Mouse (Mus musculus): ENCODE measurements at regions not wholly inside any gene's neighbourhood (a gene's known extent, or its start where the extent isn't known, plus 50 kb on each side); places are given as distances from the start of the nearest gene placed in this dataset.

DNA sequence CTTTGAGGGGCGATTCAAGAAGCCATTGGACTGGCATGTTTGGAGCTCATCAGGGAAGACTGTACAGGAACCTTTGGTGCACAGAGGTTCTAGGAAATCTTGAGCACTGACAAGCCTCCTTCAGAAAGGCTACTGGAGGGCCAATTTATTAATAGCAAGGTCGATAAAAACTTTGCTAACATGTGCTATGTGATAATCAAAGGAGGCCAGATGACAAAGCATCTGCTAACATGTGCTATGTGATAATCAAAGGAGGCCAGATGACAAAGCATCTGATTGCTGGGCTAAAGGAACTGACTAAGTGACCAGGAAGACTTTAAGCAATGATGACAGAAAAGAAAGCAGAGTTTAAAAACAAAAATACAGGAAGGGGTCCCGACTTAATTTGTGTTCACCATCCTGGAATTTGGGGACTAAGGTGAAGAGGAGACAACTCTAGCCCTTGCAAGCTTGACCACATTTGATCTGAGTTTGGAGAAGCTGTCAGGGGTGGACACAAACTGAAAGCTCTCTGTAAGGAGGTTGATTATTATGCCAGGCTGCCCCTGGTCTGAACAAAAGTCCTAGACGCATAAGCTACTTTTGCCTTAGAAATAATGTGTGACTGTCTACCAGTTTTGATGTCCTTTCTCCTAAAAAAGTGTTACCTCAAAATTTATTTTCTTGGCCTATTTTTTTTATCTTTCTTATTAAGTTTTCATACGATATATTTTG is 455.5 kb upstream of the Fam92a start:
- no peak for DNase-seq (ENCODE audit: low spot score)

DNA sequence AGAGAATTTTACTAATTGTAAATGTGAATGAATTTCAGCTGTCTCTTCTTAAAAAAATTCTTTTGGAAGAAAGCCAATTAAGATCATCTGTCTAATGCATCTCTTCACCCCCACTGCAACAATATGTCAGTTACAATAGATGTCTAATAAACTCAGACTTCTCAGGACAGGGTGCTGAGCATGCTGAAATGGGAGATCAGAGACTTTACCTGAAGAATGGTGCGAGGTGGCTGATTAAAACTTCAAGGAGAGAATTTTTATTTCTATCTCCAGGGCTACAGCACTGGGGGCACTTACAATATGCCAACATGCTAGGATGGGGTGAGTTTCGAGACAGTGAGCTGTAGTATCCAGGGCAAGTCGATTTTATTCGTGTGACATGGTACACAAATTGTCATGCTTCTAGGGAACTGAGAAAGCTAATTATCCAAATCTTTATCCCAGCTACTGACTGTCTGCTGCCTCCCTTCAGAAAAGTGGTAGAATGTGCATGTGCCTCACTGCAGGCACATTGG is 449.0 kb upstream of the Fam92a start:
- DNase-seq (ENCODE audit: low spot score), result peak; percentile 31

DNA sequence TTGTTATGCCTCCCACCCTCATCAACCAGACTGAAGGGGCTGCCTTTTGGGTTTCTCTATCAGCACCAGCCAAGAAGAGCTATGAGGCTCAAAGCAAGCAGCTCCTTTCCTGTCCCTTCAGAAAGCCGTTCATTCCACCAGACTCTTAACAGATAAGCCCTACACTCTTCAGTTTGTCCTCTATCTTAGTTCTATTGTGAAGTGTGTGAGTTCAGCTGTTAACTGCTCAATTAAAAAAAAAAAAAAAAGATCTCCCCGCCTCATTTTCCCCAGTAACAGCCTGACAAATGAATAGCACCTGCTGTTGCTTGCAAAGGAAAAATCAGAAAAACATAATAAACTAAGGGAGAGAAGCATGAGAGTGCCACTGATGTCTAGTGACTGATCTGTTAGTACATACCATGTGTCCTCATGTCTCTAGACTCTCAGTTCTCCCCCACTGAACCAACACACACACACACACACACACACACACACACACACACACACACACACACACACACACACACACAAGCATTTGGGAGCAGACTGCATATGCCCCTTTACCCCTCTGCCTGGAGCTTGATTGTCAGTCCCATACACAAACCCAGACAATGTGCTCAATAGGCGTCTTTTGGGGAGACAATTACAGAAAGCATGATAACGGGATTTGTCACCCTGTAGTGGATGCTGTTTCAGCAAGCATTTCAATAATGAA is 448.4 kb upstream of the Fam92a start:
- peak; percentile 38 for DNase-seq (ENCODE audit: low spot score)

DNA sequence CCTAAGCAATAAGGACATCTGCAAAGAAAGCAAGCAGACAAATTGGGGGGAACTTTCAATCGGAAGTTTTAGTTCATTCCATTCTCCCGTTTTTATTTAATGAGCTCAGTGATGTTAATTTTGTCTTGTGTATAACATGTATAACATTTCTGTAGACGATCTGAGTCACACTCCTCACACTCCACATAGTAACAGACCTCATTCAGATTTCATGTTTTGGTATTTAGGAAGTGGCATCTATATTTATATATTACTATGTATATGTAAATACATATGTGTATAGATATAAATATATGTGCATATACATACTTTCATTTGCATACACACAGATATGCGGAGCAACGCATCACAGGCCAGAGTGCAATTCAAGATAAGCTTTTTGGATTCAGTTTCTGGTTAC is 444.9 kb upstream of the Fam92a start:
- DNase-seq (ENCODE audit: low spot score), result no peak

DNA sequence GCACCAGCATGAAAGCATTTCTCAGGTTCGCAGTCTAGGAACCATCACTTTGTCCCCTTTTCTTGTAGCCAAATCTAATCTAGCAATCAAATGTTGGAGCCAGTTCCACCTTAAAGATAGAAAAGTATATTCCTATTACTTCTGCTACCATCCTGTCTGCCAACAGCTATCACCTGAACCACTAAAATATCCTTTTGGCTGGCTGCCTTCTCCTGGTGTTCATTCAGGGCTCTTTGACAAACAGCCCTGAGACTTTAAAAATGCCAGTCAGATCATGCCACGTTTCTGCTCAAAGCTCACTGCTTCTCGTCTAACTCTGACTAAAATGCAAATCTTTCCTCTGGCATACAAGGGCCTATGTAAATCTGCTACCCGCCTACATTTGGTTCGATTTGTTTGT is 439.7 kb upstream of the Fam92a start:
- DNase-seq (ENCODE audit: low spot score), result no peak

DNA sequence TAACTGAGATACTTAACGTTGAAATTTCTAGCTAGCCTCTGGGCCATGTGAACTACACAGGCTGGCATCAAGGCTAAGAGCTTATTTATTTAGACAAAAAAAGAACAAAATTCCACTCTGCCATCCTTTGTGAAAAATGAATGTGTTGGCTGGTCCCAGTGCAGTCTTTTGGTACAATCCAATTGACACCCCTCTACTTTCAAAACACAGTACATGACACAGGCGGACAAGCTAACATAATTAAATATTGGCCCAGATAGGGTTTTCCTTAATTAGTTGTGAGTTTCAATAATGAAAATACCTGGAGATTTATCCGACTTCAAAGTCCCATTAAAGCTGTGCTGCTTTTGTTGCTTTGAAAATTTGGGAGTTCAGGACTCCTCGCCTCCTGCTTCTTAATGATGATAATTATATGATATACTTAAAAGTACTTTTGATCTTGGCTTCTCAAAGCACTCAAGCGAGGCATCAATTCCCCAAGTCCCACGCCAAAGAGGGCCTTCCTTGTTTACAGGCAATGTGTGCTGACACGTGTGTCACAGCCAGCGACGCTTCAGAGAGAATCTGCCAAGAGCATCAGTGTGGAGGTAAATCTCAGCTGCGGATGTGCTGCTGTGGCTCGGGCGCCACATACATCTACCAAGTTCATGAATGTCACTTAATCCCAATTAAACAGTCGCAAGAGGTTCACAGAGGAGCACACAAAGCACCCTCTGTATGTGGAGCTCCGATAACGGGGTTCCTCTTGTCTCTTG is 429.5 kb upstream of the Fam92a start:
- DNase-seq (ENCODE audit: low spot score), result peak; percentile 2

DNA sequence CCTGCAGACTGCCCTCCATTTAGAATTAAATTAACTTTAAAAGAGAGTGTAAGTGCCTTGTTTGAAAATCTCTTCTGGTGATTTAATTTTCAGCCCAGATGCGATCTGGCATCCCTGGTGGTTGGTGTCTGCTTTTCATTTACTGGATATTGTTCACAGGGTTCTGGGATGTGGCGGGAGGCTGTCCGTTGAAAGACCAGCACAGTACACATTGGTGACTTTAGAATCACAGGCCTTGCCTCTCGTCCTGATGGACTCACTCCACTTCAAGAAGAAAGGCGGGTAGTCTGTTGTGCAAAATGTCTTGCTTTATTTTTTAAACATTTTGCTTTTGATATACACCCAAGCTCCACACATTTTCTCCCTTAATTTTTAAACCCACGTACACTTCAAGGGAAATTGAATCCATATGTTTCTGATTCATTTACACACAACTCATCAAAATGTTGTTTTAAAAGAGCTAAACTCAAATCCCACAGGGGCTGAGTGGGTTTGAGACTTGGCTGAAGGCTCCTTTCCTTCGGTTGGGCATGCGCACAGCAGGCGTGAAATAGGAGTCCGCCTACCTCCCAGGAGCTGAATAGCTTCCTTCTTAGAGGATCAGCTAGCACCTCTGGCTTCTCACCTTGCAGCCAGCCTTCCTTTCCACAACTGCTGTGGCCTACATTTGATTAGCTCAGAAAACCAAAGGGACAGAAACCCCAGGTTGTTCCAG is 424.1 kb upstream of the Fam92a start:
- no peak for DNase-seq (ENCODE audit: low spot score)

DNA sequence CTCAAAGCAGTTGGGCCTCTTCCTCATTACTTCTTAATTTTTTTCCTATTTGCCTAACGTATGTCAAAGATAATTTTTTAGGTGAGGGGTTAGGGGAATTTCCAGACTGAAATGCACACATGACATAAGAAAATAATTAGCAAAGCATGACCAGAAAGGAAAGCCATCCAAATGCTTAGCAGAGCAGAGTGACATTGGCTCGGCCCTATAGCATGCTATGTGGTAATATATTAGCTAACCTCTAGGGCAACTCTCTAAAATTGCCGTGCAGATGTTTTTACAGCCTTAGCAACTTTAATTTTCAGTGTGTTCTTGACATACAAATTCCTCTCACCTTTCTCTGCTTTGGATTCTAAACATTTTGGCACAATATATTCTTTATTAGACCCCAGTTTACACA is 421.2 kb upstream of the Fam92a start:
- DNase-seq (ENCODE audit: low spot score), result no peak

DNA sequence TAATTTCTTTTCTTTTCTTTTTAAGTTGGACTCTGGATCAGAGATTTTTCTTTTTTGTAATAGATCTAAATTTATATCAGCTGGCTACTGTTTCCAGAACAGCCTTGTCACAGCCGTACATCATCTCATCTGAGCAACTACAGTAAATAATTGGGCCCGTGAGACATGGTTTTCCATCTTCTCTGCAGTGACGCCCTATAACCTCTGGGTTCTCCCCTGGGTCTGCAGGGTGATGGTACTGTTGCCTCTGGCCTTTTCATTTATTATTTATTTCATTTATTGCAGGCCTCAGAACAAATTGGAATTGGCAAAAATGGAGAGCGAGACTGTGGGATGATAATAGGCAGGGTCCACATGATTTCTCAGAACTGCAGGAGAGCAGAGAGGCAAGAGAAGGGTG is 406.3 kb upstream of the Fam92a start:
- no peak for DNase-seq (ENCODE audit: low spot score)

DNA sequence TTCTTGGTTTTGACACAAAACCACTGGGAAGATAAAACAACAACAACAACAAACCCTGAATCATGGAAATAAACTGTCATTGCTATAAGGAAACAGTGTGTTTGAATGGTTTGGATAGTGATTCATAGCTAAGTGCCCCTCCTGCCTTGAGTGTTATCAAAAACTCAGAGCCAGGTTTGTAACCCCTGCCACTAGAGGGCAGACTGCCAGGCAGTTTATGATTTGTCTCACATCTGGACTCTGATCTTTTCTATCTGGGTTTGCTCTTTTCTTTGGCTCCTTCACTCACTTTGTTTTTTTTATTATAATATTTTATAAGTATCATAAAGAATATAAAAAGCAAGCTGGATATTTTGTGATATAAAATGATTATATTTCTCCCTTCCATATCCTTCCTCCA is 400.1 kb upstream of the Fam92a start:
- DNase-seq (ENCODE audit: low spot score), result peak; percentile 33

DNA sequence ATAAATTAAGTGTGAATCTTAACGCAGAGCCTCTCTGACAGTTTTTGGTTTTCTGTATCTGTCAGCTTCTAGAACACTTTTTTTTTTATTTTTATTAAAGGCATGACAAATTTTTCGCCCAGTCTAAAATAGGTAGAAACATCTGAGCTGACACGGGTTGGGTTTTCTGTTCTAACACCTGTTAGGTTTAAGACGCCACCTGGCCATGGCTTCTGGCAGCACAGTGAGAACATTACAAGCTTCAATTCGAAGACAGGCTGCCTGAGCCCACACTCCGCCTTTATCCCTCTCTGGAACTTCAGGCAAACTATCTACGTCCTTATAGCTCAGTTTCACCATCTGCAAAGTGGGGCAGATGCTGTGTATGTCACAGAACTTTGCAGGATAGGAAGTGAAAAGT is 398.9 kb upstream of the Fam92a start:
- no peak for DNase-seq (ENCODE audit: low spot score)

DNA sequence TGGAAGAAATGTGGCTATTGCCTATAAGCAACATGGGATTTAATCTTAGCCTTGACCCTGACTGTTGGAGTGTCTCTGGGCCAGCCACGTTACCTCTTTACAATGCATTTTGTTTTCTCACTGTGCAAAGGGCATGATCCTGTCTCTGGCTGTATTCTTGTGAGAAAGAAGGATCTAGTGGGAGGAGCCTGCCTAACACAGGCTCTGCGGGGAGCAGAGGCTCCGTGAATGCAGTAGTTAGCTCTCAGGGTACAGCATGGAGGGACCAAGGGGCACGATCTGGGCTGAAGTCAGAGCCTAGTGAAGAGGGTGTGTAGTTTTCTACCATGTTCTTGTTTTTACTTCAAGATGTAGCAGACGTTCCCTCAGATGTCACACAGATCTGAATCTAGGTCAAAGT is 395.8 kb upstream of the Fam92a start:
- peak; percentile 47 for DNase-seq (ENCODE audit: low spot score)

DNA sequence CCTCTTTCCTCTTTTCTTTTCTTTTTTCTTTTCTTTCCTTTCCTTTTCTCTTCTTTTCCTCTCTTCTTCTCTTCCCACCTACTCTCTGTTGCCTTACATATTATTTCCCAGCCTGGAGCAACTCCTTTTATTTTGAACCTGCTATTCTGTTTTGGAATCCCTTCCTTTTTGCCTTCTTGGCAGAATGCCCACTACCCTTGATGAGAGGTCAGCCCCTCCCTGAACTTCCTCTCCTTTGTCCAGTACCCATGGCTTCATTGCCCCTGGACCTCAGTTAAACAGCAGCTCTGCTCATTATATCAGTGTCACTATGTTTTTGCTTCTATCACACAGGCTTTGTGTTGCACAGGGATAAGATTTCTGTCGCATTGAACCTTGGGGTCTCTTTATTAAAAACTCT is 391.2 kb upstream of the Fam92a start:
- peak; percentile 42 for DNase-seq (ENCODE audit: low spot score)

DNA sequence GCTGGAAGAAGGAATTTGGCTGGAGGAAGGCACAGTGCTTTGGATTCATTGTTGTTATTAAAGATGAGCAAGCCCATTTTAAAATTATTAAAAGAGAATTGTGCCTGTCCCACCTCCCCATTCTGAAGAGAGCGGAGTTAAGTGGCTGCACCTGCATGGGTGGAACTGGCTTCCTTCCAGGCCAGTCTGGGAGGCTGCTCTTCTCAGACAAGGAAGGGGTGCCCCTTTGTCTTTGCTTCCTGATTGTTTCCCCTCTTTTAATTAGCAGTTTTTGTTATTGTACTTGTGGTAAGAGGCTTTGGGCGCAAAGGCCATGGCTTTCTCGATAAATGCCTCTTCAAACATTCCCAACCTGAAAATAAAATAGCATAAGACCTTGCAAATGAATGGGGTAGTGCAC is 388.7 kb upstream of the Fam92a start:
- peak; percentile 54 for DNase-seq (ENCODE audit: low spot score)

DNA sequence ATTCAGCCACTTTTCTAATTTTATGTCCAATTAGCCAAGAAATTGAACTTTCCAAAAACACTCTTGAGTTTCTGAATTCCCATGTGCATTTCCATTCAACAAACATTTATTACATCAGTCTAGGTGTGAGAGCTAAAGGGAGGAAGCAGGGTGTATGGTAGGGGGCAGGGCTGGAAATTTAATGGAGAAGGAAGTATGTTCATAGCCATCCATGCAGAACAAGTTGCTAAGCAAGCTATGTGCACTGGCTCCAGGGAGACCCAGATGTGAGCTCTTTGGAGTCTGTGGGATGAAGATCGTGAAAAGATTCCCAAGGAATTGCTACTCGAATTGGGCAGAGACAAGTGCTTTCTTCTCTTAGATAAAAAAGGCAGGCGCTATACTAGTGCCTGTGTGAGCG is 388.2 kb upstream of the Fam92a start:
- DNase-seq (ENCODE audit: low spot score), result peak; percentile 17

DNA sequence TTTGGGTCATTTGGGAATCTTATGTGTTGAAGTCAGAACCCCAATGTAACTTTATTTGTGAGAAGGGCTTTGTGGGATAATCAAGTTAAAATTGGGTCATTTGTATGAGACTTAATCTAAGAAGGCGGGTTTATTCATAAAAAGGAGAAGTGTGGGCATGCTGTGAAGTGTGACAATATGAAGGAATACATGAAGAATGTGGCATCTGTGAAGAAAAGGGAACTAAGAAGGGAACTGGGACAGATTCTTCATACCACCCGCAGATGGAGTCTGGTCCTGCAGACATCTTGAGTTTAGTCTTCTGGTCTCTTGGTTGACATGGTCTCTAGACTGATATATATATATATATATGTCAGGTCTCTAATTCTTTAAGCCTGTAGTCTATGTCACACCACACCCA is 385.3 kb upstream of the Fam92a start:
- DNase-seq (ENCODE audit: low spot score), result no peak

DNA sequence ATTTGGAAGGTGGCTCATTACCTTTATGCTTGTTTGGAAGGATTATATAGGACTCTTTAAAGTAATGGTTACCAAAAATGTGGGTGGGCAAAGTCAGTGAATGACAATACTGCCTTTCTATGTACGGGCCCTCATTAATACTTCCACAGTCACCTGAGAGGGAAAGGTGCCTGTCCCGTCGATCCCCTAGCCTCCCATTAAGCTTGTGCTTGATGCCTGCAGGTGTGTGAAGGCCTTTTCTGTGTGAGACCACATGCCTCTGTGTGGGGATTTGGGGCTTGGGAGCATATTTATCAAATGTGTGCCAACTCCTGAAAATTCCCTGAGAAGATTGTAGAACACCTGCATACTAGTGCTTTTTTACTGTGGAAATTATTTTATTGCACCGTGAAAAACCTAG is 377.4 kb upstream of the Fam92a start:
- DNase-seq (ENCODE audit: low spot score), result no peak

DNA sequence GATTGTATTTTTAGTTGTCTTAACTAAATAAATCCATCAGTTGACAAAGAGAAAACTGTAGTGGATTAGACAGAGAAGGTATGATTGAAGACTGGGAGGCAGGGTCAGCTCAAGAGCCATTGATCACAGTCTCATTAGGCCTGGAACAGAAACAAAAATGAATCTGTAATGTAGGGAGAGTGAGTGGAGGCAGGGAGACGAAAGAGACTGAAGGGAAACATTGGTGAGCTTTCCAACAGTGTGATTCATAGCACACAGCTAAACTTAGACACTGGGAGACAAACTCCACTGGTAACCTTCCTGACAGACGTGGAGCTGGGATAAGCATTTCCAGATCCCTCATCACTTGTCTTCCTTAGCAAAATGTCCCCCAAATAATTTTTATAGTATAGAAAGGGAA is 372.1 kb upstream of the Fam92a start:
- no peak for DNase-seq (ENCODE audit: low spot score)

DNA sequence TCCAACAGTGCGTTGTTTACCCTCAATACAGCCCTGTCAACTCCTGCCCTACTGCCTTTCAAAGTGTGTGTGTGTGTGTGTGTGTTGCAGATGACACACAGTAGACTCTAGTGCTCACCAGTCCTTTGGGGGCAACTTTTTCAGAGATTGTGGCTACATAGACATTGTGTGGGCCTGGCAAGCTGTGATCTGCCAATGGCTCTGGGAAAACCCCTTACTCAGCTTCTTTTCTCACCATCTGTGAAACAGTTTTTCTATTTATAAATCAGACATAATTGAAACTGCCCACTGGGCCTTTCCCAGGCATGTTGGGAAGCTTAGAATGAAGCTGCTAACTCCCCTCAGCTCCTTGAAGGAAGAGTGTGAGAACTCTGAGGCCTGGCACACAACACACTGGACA is 369.7 kb upstream of the Fam92a start:
- DNase-seq (ENCODE audit: low spot score), result no peak

DNA sequence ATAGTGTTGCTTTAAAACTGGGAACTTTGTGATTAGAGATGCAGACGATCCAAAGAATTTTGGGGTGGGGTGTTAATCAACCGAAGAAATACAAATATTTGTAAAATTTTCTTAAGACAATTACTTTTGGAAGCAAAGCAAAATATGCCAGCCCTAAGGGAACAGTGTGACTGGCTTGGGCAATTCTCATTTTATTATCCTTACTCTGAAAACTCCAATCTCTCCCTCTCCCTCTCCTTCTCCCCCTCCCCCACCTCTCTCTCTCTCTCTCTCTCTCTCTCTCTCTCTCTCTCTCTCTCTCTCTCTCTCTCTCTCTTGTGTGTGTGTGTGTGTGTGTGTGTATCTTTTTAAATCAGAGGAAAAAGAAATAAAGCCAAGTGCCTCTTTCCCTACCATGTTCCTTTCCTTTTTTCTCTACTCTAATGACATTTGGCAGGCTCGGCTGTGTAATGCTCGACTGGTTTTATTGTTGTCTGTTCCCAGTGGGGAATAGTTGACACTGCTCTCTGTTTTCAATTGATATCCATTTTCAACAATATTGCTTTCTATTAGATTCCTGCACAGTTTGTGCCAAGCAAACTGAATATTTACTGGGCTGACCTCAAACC is 367.5 kb upstream of the Fam92a start:
- peak; percentile 58 for DNase-seq (ENCODE audit: low spot score)

DNA sequence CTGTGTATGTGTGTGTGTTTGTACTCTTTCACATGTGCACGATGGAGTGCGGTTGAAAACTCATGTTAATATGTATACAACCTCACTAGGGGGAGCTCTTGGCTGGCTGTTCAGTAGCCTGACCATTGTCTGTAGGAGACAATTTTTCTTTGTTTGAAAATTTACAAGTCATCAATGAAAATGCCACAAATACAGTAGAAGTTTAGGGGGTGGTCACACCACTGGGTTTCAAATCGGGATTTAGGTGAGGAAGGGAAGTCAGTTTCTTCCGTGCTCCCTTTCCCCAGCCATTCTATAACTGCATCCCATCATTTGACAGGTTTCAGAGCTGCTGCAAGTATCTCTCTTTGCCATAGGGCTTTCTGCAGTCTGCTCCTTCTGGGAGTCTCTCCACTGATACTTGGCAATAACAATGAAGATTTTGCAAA is 366.9 kb upstream of the Fam92a start:
- peak; percentile 89 for DNase-seq (ENCODE audit: low spot score)

DNA sequence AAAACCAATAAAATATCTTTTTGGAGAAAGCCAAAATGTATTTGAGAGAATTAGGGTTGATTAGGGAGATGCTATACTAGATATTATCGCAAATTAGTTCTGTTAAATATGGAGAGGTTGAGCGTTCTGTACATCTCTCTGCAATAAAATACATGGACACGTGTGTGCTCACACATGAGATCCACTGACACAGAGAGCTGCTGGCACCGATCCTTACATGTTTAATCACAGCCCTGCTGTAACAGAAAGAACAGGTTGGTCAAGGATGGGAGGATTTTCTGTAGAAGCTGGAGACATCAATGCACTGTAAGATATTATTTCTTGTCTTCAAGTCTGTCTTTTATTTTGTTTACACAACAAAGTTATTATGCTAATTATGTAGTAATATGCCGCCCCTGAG is 366.2 kb upstream of the Fam92a start:
- no peak for DNase-seq (ENCODE audit: low spot score)

Data from retina, embryonic 14.5 days (tissue).